Mouse (Mus musculus): ENCODE measurements around the gene Tnfrsf23. TPM values are rescaled to one million over a fixed set of nuclear protein-coding genes. Genes with fewer than 3 reads are reported as not detected.
A peak's percentile ranks its signal among the peaks of the same experiment; 100 is the strongest.

Tnfrsf23 gene
- 16.7 TPM for polyA plus RNA-seq (2012; fragmentation: generic; extraction: Trizol)
- long read RNA-seq, experiment 1, partial matches to known transcripts: 0 of 5 reads
- long read RNA-seq, experiment 1, other reads (novel, unspliced or antisense): 2 of 5 reads
- long read RNA-seq, experiment 2, partial matches to known transcripts: 4 of 10 reads
- long read RNA-seq, experiment 2, other reads (novel, unspliced or antisense): 2 of 10 reads

- Histone ChIP-seq H3K27me3 (ENCODE audit: control insufficient read depth, insufficient read depth, insufficient read length) (no peaks in the 10 kb centered on the region), H3K4me3 (ENCODE audit: insufficient read depth, poor library complexity, severe bottlenecking) (peak within 1 kb of the TSS; percentile 28), H3K79me2 (ENCODE audit: control insufficient read depth, insufficient read depth) (no peaks in the 10 kb centered on the region), H3K36me3 (ENCODE audit: control insufficient read depth, insufficient read depth) (peaks cover 6% of the 10 kb centered on the region), H3K79me3 (ENCODE audit: low read depth) (no peaks in the 10 kb centered on the region), H3ac (ENCODE audit: control insufficient read depth, insufficient read length, low read depth) (peak within 1 kb of the TSS; percentile 70)
- TF ChIP-seq CEBPB (IDR thresholded peaks at IDR 0.05; ENCODE audit: low read depth) (peak; percentile 81), MYOG (IDR thresholded peaks at IDR 0.05; ENCODE audit: control insufficient read depth, extremely low read depth, insufficient read length) (no peak)
Observed at GRCm38 (mm10) chr7:143685359-143686067, at the start of gene Tnfrsf23. Gene Tnfrsf23, minus strand, starts transcription at chr7:143685872.

- H3ac ChIP-seq (ENCODE audit: control insufficient read depth, insufficient read length, low read depth): no peak overlapping the region
- peaks cover 98% of the 10 kb centered on the region for H3K79me2 ChIP-seq (ENCODE audit: control insufficient read depth, insufficient read depth)
- TF ChIP-seq MYOD1 (IDR thresholded peaks at IDR 0.05; ENCODE audit: control insufficient read depth, insufficient read length, low read depth) (no peak), FOSL1 (IDR thresholded peaks at IDR 0.05; ENCODE audit: insufficient read depth, low read length, poor library complexity, severe bottlenecking) (no peak), MAX (IDR thresholded peaks at IDR 0.05) (no peak), MYOG (IDR thresholded peaks at IDR 0.05; ENCODE audit: control insufficient read depth, extremely low read depth, insufficient read length) (no peak), CTCF (IDR thresholded peaks at IDR 0.05; ENCODE audit: control insufficient read depth, insufficient read depth, insufficient read length) (no peak), USF1 (IDR thresholded peaks at IDR 0.05; ENCODE audit: low read depth) (no peak), CEBPB (IDR thresholded peaks at IDR 0.05; ENCODE audit: low read depth) (no peak)
- H3K4me3 ChIP-seq (ENCODE audit: insufficient read depth, poor library complexity, severe bottlenecking): no peak overlapping the region
- H3K36me3 ChIP-seq (ENCODE audit: control insufficient read depth, insufficient read depth): peaks cover 5% of the 10 kb centered on the region
- H3K79me3 ChIP-seq (ENCODE audit: low read depth): peaks cover 51% of the 10 kb centered on the region
- no peaks in the 10 kb centered on the region for H3K27me3 ChIP-seq (ENCODE audit: control insufficient read depth, insufficient read depth, insufficient read length)
Observed at GRCm38 (mm10) chr7:143733746-143734145, 48.1 kb upstream of the Tnfrsf23 start.

- Histone ChIP-seq H3K36me3 (ENCODE audit: control insufficient read depth, insufficient read depth) (peaks cover 5% of the 10 kb centered on the region), H3K79me3 (ENCODE audit: low read depth) (peaks cover 23% of the 10 kb centered on the region), H3K27me3 (ENCODE audit: control insufficient read depth, insufficient read depth, insufficient read length) (no peaks in the 10 kb centered on the region), H3K4me3 (ENCODE audit: insufficient read depth, poor library complexity, severe bottlenecking) (no peak overlapping the region), H3K79me2 (ENCODE audit: control insufficient read depth, insufficient read depth) (peaks cover 83% of the 10 kb centered on the region), H3ac (ENCODE audit: control insufficient read depth, insufficient read length, low read depth) (no peak overlapping the region)
- TF ChIP-seq FOSL1 (IDR thresholded peaks at IDR 0.05; ENCODE audit: insufficient read depth, low read length, poor library complexity, severe bottlenecking) (no peak), CTCF (IDR thresholded peaks at IDR 0.05; ENCODE audit: control insufficient read depth, insufficient read depth, insufficient read length) (no peak), CEBPB (IDR thresholded peaks at IDR 0.05; ENCODE audit: low read depth) (no peak)
Observed at GRCm38 (mm10) chr7:143729886-143730285, 44.2 kb upstream of the Tnfrsf23 start.

- Histone ChIP-seq H3ac (ENCODE audit: control insufficient read depth, insufficient read length, low read depth) (no peak overlapping the region), H3K4me3 (ENCODE audit: insufficient read depth, poor library complexity, severe bottlenecking) (no peak overlapping the region), H3K79me3 (ENCODE audit: low read depth) (peaks cover 12% of the 10 kb centered on the region), H3K36me3 (ENCODE audit: control insufficient read depth, insufficient read depth) (no peaks in the 10 kb centered on the region), H3K27me3 (ENCODE audit: control insufficient read depth, insufficient read depth, insufficient read length) (no peaks in the 10 kb centered on the region), H3K79me2 (ENCODE audit: control insufficient read depth, insufficient read depth) (peaks cover 48% of the 10 kb centered on the region)
- TF ChIP-seq CEBPB (IDR thresholded peaks at IDR 0.05; ENCODE audit: low read depth): no peak
- TF ChIP-seq MYOD1 (IDR thresholded peaks at IDR 0.05; ENCODE audit: control insufficient read depth, insufficient read length, low read depth): no peak
- no peak for TF ChIP-seq USF1 (IDR thresholded peaks at IDR 0.05; ENCODE audit: low read depth)
- TF ChIP-seq FOSL1 (IDR thresholded peaks at IDR 0.05; ENCODE audit: insufficient read depth, low read length, poor library complexity, severe bottlenecking): no peak
- TF ChIP-seq MAX (IDR thresholded peaks at IDR 0.05): no peak
- TF ChIP-seq MYOG (IDR thresholded peaks at IDR 0.05; ENCODE audit: control insufficient read depth, extremely low read depth, insufficient read length): no peak
- TF ChIP-seq CTCF (IDR thresholded peaks at IDR 0.05; ENCODE audit: control insufficient read depth, insufficient read depth, insufficient read length): no peak
Observed at GRCm38 (mm10) chr7:143726396-143726795, 40.7 kb upstream of the Tnfrsf23 start.

DNA sequence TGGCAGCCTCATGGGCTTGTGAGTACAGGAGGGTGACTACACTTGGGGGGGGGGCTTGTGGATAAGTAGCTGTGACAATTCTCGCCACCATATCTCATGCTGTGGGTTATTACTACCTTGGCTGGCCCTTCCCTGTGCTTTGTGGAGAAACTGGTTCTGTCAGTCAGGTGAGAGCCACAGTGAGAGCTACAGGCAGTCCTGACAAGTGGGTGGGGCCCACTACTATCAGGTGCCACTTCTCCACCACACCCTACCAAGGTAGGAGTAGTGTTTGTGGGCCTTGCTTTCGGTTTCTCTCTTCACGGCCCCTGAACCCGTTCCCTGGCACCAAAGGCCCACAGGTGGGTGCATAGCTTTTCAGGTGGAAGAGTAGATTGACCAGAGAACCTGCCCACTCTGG lies 38.2 kb upstream of the Tnfrsf23 start:
- H3ac ChIP-seq (ENCODE audit: control insufficient read depth, insufficient read length, low read depth): no peak overlapping the region
- TF ChIP-seq CTCF (IDR thresholded peaks at IDR 0.05; ENCODE audit: control insufficient read depth, insufficient read depth, insufficient read length) (no peak), CEBPB (IDR thresholded peaks at IDR 0.05; ENCODE audit: low read depth) (no peak), MYOG (IDR thresholded peaks at IDR 0.05; ENCODE audit: control insufficient read depth, extremely low read depth, insufficient read length) (no peak)
- H3K79me2 ChIP-seq (ENCODE audit: control insufficient read depth, insufficient read depth): peaks cover 25% of the 10 kb centered on the region
- H3K36me3 ChIP-seq (ENCODE audit: control insufficient read depth, insufficient read depth): no peaks in the 10 kb centered on the region
- H3K79me3 ChIP-seq (ENCODE audit: low read depth): peaks cover 3% of the 10 kb centered on the region
- H3K27me3 ChIP-seq (ENCODE audit: control insufficient read depth, insufficient read depth, insufficient read length): no peaks in the 10 kb centered on the region
- H3K4me3 ChIP-seq (ENCODE audit: insufficient read depth, poor library complexity, severe bottlenecking): no peak overlapping the region

DNA sequence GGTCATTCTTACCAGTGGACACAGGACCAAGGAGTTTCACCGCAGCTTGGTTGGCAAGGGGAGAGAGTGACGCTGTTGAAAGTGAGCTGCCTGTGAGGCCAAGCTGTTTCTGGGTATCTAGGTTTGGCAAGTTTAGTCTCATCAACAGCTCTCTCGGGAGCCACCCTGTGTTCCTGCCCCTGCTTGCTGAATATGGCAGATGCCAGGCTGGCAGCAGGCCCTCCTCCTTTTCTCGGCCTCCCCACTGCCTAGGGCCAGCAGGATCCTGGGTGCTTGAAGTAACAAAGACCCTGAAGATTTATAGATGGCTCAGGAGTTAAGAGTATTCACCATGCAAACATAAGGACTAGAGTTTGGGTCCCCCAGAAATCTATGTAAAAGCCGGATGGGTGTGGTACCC lies 37.0 kb upstream of the Tnfrsf23 start:
- Histone ChIP-seq H3K79me2 (ENCODE audit: control insufficient read depth, insufficient read depth) (peaks cover 21% of the 10 kb centered on the region), H3K79me3 (ENCODE audit: low read depth) (peaks cover 1% of the 10 kb centered on the region), H3K27me3 (ENCODE audit: control insufficient read depth, insufficient read depth, insufficient read length) (no peaks in the 10 kb centered on the region), H3K36me3 (ENCODE audit: control insufficient read depth, insufficient read depth) (no peaks in the 10 kb centered on the region), H3K4me3 (ENCODE audit: insufficient read depth, poor library complexity, severe bottlenecking) (no peak overlapping the region), H3ac (ENCODE audit: control insufficient read depth, insufficient read length, low read depth) (no peak overlapping the region)
- no peak for TF ChIP-seq FOSL1 (IDR thresholded peaks at IDR 0.05; ENCODE audit: insufficient read depth, low read length, poor library complexity, severe bottlenecking)
- TF ChIP-seq MAX (IDR thresholded peaks at IDR 0.05): no peak
- no peak for TF ChIP-seq MYOD1 (IDR thresholded peaks at IDR 0.05; ENCODE audit: control insufficient read depth, insufficient read length, low read depth)
- no peak for TF ChIP-seq USF1 (IDR thresholded peaks at IDR 0.05; ENCODE audit: low read depth)
- no peak for TF ChIP-seq CTCF (IDR thresholded peaks at IDR 0.05; ENCODE audit: control insufficient read depth, insufficient read depth, insufficient read length)
- TF ChIP-seq MYOG (IDR thresholded peaks at IDR 0.05; ENCODE audit: control insufficient read depth, extremely low read depth, insufficient read length): no peak
- TF ChIP-seq CEBPB (IDR thresholded peaks at IDR 0.05; ENCODE audit: low read depth): no peak

Measured in C2C12 (cell line).